Mouse (Mus musculus) MEL (cell line): Measurements from ENCODE around the gene Krit1. TPM values are rescaled to one million over a fixed set of nuclear protein-coding genes. Genes with fewer than 3 reads are reported as not detected.

Source experiments
- DNase-seq: peaks from one replicate; pipeline ENCODE4 v3.0.0; 2011; ENCODE audit warnings: low read depth, low spot score
- H3K27ac ChIP-seq: 2 replicates; pipeline ENCODE4 v1.5.1; 2012; ENCODE audit warnings: low read depth, mild to moderate bottlenecking, control low read depth, low read length, moderate library complexity; ENCODE audit not compliant: control insufficient read depth
- H3K27me3 ChIP-seq, 2 experiments: fragments of 150-350 bp in 1 of 2; sonication (generic) in 1 of 2; 2 replicates each; pipeline ENCODE4 v1.6.1; 2012; ENCODE audit warnings: low read length in 2 of 2, mild to moderate bottlenecking in 2 of 2, improper control_type of control experiment in 1 of 2, moderate library complexity in 1 of 2; ENCODE audit not compliant: insufficient read depth in 2 of 2, control insufficient read depth in 1 of 2
- H3K36me3 ChIP-seq, 2 experiments: 2 replicates each; pipeline ENCODE4 v1.6.1; 2012 to 2014; ENCODE audit warnings: low read length in 2 of 2, improper control_type of control experiment in 1 of 2, inconsistent platforms in 1 of 2, mild to moderate bottlenecking in 1 of 2; ENCODE audit not compliant: insufficient read depth in 2 of 2, control insufficient read depth in 1 of 2
- H3K4me1 ChIP-seq, 2 experiments: fragments of 150-350 bp in 1 of 2; sonication (generic) in 1 of 2; 2 replicates each; pipeline ENCODE4 v1.6.1; 2012; ENCODE audit warnings: low read length in 2 of 2, improper control_type of control experiment in 1 of 2, mild to moderate bottlenecking in 1 of 2; ENCODE audit not compliant: insufficient read depth in 2 of 2, control insufficient read depth in 1 of 2
- H3K4me3 ChIP-seq, 2 experiments: fragments of 150-350 bp in 1 of 2; sonication (generic) in 1 of 2; 2 replicates each; pipeline ENCODE4 v1.5.1; 2012; ENCODE audit warnings: low read depth in 2 of 2, low read length in 2 of 2, mild to moderate bottlenecking in 2 of 2, moderate library complexity in 2 of 2, control low read depth in 1 of 2, improper control_type of control experiment in 1 of 2; ENCODE audit not compliant: control insufficient read depth in 1 of 2, insufficient read depth in 1 of 2
- H3K79me2 ChIP-seq: 2 replicates; pipeline ENCODE4 v1.6.1; 2012; ENCODE audit warnings: mild to moderate bottlenecking, low read length, moderate library complexity; ENCODE audit not compliant: control insufficient read depth, poor library complexity, insufficient read depth
- H3K9ac ChIP-seq: 2 replicates; pipeline ENCODE4 v1.6.1; 2012; ENCODE audit warnings: low read depth, mild to moderate bottlenecking, control low read depth, low read length, moderate library complexity; ENCODE audit not compliant: control insufficient read depth, poor library complexity, severe bottlenecking
- H3K9me3 ChIP-seq: fragments of 150-350 bp; sonication (generic); replicated peaks from 2 replicates; pipeline ENCODE4 v1.6.1; 2012; ENCODE audit warnings: mild to moderate bottlenecking, low read length, improper control_type of control experiment, moderate library complexity; ENCODE audit not compliant: insufficient read depth
- BHLHE40 ChIP-seq: IDR thresholded peaks from 2 replicates; pipeline ENCODE4 v1.6.1; 2012; ENCODE audit warnings: low read depth, mild to moderate bottlenecking, inconsistent platforms, low read length, improper control_type of control experiment, borderline replicate concordance
- CHD1 ChIP-seq: IDR thresholded peaks from 2 replicates; pipeline ENCODE4 v1.6.1; 2012; ENCODE audit warnings: low read depth, mild to moderate bottlenecking, inconsistent platforms, low read length, improper control_type of control experiment
- ELF1 ChIP-seq: IDR thresholded peaks from 2 replicates; pipeline ENCODE4 v1.6.1; 2014; ENCODE audit warnings: low read depth, mild to moderate bottlenecking, inconsistent platforms, low read length, improper control_type of control experiment, moderate library complexity
- EP300 ChIP-seq, 2 experiments: IDR thresholded peaks; 2 replicates each; pipeline ENCODE4 v1.6.1; 2011; ENCODE audit warnings: improper control_type of control experiment in 2 of 2, low read length in 2 of 2, low read depth in 1 of 2, mild to moderate bottlenecking in 1 of 2
- GABPA ChIP-seq: IDR thresholded peaks from 2 replicates; pipeline ENCODE4 v1.6.1; 2012; ENCODE audit warnings: low read depth, mild to moderate bottlenecking, inconsistent platforms, low read length, improper control_type of control experiment, moderate library complexity
- GATA1 ChIP-seq: IDR thresholded peaks from 2 replicates; pipeline ENCODE4 v1.6.1; 2011; ENCODE audit warnings: low read depth, low read length, improper control_type of control experiment
- MAFK ChIP-seq: IDR thresholded peaks from 2 replicates; pipeline ENCODE4 v1.6.1; 2011; ENCODE audit warnings: low read depth, mild to moderate bottlenecking, low read length, improper control_type of control experiment, borderline replicate concordance
- MAX ChIP-seq: IDR thresholded peaks from 2 replicates; pipeline ENCODE4 v1.6.1; 2011; ENCODE audit warnings: low read length, improper control_type of control experiment
- MAZ ChIP-seq: IDR thresholded peaks from 2 replicates; pipeline ENCODE4 v1.6.1; 2012; ENCODE audit warnings: low read depth, mild to moderate bottlenecking, inconsistent platforms, low read length, improper control_type of control experiment
- MEF2A ChIP-seq: IDR thresholded peaks from 2 replicates; pipeline ENCODE4 v1.6.1; 2014; ENCODE audit warnings: low read depth, mild to moderate bottlenecking, inconsistent platforms, low read length, improper control_type of control experiment; ENCODE audit not compliant: poor library complexity, insufficient replicate concordance, severe bottlenecking; ENCODE audit errors: extremely low read depth
- MYB ChIP-seq: IDR thresholded peaks from 2 replicates; pipeline ENCODE4 v1.6.1; 2011; ENCODE audit warnings: mild to moderate bottlenecking, low read depth, low read length, improper control_type of control experiment
- MYC ChIP-seq: IDR thresholded peaks from 2 replicates; pipeline ENCODE4 v1.6.1; 2011; ENCODE audit warnings: low read depth, mild to moderate bottlenecking, low read length, improper control_type of control experiment, moderate library complexity
- NRF1 ChIP-seq: IDR thresholded peaks from 2 replicates; pipeline ENCODE4 v1.6.1; 2014; ENCODE audit warnings: low read depth, mild to moderate bottlenecking, inconsistent platforms, low read length, improper control_type of control experiment, moderate library complexity; ENCODE audit not compliant: poor library complexity, insufficient read depth, severe bottlenecking
- POLR2AphosphoS2 ChIP-seq: IDR thresholded peaks from 2 replicates; pipeline ENCODE4 v1.6.1; 2011; ENCODE audit warnings: low read length, improper control_type of control experiment
- RCOR1 ChIP-seq: IDR thresholded peaks from 2 replicates; pipeline ENCODE4 v1.6.1; 2012; ENCODE audit warnings: low read depth, mild to moderate bottlenecking, inconsistent platforms, low read length, improper control_type of control experiment
- SIN3A ChIP-seq: IDR thresholded peaks from 2 replicates; pipeline ENCODE4 v1.6.1; 2012; ENCODE audit warnings: low read length, improper control_type of control experiment, inconsistent platforms
- TAL1 ChIP-seq: IDR thresholded peaks from 2 replicates; pipeline ENCODE4 v1.6.1; 2012; ENCODE audit warnings: mild to moderate bottlenecking, inconsistent platforms, low read length, moderate library complexity, mixed read lengths
- TCF12 ChIP-seq: IDR thresholded peaks from 2 replicates; pipeline ENCODE4 v1.6.1; 2014; ENCODE audit warnings: low read depth, mild to moderate bottlenecking, inconsistent platforms, low read length, improper control_type of control experiment, moderate library complexity
- UBTF ChIP-seq: IDR thresholded peaks from 2 replicates; pipeline ENCODE4 v1.6.1; 2012; ENCODE audit warnings: low read depth, mild to moderate bottlenecking, inconsistent platforms, low read length, improper control_type of control experiment, moderate library complexity, borderline replicate concordance; ENCODE audit not compliant: insufficient read depth
- USF1 ChIP-seq: IDR thresholded peaks from 2 replicates; pipeline ENCODE4 v1.6.1; 2014; ENCODE audit warnings: low read depth, mild to moderate bottlenecking, inconsistent platforms, low read length, improper control_type of control experiment, moderate library complexity
- ZMIZ1 ChIP-seq: IDR thresholded peaks from 2 replicates; pipeline ENCODE4 v1.6.1; 2012; ENCODE audit warnings: low read depth, mild to moderate bottlenecking, inconsistent platforms, low read length, improper control_type of control experiment, moderate library complexity
- polyA plus RNA-seq, 2 experiments: library from polyadenylated mRNA; stranded (reverse) in 1 of 2; unstranded in 1 of 2; fragments of >175 nt in 1 of 2; fragments of >200 nt in 1 of 2; gene quantifications; 2 replicates each; pipeline versions ENCODE4 v1.2.1 to v1.2.4; 2012; ENCODE audit warnings: low replicate concordance in 2 of 2, low read depth in 1 of 2; ENCODE audit not compliant: insufficient read length in 2 of 2, insufficient read depth in 1 of 2, missing spikeins in 1 of 2
- total RNA-seq: library from RNA; depleted of rRNA; stranded (reverse); fragments of 300-350 nt; gene quantifications from 2 replicates; pipeline ENCODE4 v1.2.3, GENCODE M21; 2012

The Krit1 gene
- total and polyA plus RNA-seq, 3 experiments: 25.6 to 125 (median 28.0) TPM

DNA sequence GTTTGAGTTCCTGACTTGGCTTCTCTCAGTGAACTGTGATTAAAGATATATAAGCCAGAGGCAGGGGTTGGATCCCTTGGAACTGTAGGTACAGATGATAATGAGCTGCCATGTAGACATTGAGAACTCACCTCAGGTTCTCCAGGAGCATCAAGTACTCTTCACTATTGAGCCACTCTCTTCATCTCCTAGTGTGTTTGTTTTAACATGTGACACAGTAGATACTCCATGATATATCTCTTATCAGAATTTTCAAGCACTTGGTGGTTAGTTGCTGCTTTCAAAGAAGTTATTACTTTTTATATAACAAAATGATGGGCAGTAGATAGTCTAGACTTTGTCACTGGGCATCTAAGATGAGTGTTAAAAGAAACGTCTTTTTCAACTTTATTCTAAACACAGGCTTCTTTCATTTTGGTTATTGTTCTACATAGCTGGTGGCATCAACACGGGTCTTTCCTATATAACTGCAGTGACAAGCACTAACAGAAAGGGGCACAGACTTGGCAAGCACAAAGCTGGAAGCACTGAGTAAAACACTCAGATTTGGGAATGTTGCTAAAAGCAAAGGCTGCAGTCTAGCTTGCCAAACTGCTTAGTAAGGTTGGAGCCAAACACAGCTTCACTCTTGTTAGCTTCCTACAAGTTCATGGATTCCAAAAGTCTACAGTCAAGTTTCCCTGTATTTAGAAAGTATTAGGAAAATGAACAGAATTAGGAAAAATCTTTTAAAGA, 18.9 kb upstream of the Krit1 start:
- no peaks in the 10 kb centered on the region for H3K27me3 ChIP-seq
- peaks cover 5 to 10% of the 10 kb centered on the region in 2 experiments for H3K36me3 ChIP-seq
- no peak overlapping the region for H3K9ac ChIP-seq
- no peak overlapping the region for H3K27ac ChIP-seq
- peaks cover 3 to 4% of the 10 kb centered on the region in 2 experiments; a peak in 3 of 4 replicates for H3K4me1 ChIP-seq
- no peak for DNase-seq
- TF ChIP-seq MYB: no peak
- TF ChIP-seq GATA1: peak; percentile 25; the same call in 1 of the 2 replicates
- TF ChIP-seq BHLHE40: no peak
- no peak for TF ChIP-seq TCF12
- no peak for TF ChIP-seq EP300 (IDR thresholded peaks at IDR 0.05; ENCODE audit: low read depth in 1 of 2, low read length in 2 of 2)
- TF ChIP-seq USF1: peak; percentile 51; the same call in 1 of the 2 replicates
- H3K4me3 ChIP-seq: no peak overlapping the region
- peaks cover 30% of the 10 kb centered on the region for H3K79me2 ChIP-seq
- no peaks in the 10 kb centered on the region for H3K9me3 ChIP-seq

GRCm38 (mm10) chr5:3784751-3785496, 18.1 kb upstream of the Krit1 start:
- H3K9ac ChIP-seq: no peak overlapping the region
- no peaks in the 10 kb centered on the region for H3K9me3 ChIP-seq
- H3K79me2 ChIP-seq: peaks cover 31% of the 10 kb centered on the region
- H3K4me1 ChIP-seq: peaks cover 3 to 4% of the 10 kb centered on the region in 2 experiments
- no peaks in the 10 kb centered on the region for H3K27me3 ChIP-seq
- no peak overlapping the region for H3K27ac ChIP-seq
- H3K36me3 ChIP-seq: peaks cover 2 to 10% of the 10 kb centered on the region in 2 experiments
- no peak overlapping the region for H3K4me3 ChIP-seq
- DNase-seq: no peak
- TF ChIP-seq MAFK: peak; percentile 72; the same call in 1 of the 2 replicates
- TF ChIP-seq NRF1: no peak
- no peak for TF ChIP-seq GABPA

DNA sequence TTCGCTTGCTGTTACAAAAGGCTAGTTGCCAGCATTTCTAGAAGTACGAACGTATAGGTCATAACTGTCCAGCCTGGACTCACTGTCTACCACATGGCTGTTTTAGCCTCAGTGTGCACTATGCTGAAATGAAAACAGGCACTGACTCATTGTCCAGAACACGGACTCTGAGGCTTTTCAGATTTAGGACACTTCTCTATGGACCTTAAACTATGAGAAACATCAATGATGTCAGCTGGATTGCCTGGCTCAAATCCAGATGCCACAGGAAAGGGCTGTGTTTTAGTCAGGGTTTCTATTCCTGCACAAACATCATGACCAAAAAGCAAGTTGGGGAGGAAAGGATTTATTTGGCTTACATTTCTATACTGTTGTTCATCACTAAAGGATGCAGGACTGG, 15.4 kb upstream of the Krit1 start:
- H3K4me1 ChIP-seq: peaks cover 4 to 12% of the 10 kb centered on the region in 2 experiments
- no peaks in the 10 kb centered on the region for H3K9me3 ChIP-seq
- peaks cover 36% of the 10 kb centered on the region for H3K79me2 ChIP-seq
- peaks cover 0 to 30% of the 10 kb centered on the region in 2 experiments; a peak in 3 of 4 replicates for H3K36me3 ChIP-seq
- TF ChIP-seq POLR2AphosphoS2 (no peak), MAZ (no peak), MYC (no peak), MAFK (no peak), RCOR1 (no peak), SIN3A (no peak), ZMIZ1 (no peak), BHLHE40 (no peak), CHD1 (no peak), MAX (no peak), TCF12 (no peak), MEF2A (no peak), UBTF (no peak), ELF1 (no peak), TAL1 (no peak)
- DNase-seq: no peak
- H3K4me3 ChIP-seq: no peak overlapping the region
- H3K9ac ChIP-seq: no peak overlapping the region
- no peak overlapping the region for H3K27ac ChIP-seq
- no peaks in the 10 kb centered on the region for H3K27me3 ChIP-seq
